Mouse (Mus musculus): ENCODE results near the gene Zfp800. TPM values are rescaled to one million over a fixed set of nuclear protein-coding genes. Genes with fewer than 3 reads are reported as not detected.

Zfp800 gene
- total RNA-seq, 2 experiments from 2014 or later, result 5.7 to 5.9 TPM

- intact Hi-C loops (cut with DNase I), result no loop called here
- no peak for DNase-seq
Observed at GRCm38 (mm10) chr6:28318820-28319573, 78.8 kb downstream of the Zfp800 start.

GRCm38 (mm10) chr6:28315208-28315607 is 82.6 kb downstream of the Zfp800 start:
- intact Hi-C loops (cut with DNase I), result no loop called here
- no peak for DNase-seq

GRCm38 (mm10) chr6:28312067-28312466 is 85.7 kb downstream of the Zfp800 start:
- intact Hi-C loops (cut with DNase I), result no loop called here
- DNase-seq, result no peak

GRCm38 (mm10) chr6:28309692-28310091 is 88.1 kb downstream of the Zfp800 start:
- intact Hi-C loops (cut with DNase I), result no loop called here
- DNase-seq, result no peak

- DNase-seq, result no peak
- intact Hi-C loops (cut with DNase I), result no loop called here
Observed at GRCm38 (mm10) chr6:28308929-28309328, 88.9 kb downstream of the Zfp800 start.

GRCm38 (mm10) chr6:28306702-28307101 is 91.1 kb downstream of the Zfp800 start:
- intact Hi-C loops (cut with DNase I), result no loop called here

GRCm38 (mm10) chr6:28296306-28296705 is 101.5 kb downstream of the Zfp800 start:
- intact Hi-C loops (cut with DNase I), result no loop called here
- DNase-seq, result no peak

More at GRCm38 (mm10) chr6:28306702-28307101, 91.1 kb downstream of the Zfp800 start:
- DNase-seq, result no peak

- DNase-seq, result no peak
- intact Hi-C loops (cut with DNase I), result no loop called here
Observed at GRCm38 (mm10) chr6:28295581-28295980, 102.2 kb downstream of the Zfp800 start.

GRCm38 (mm10) chr6:28292810-28293209 is 105.0 kb downstream of the Zfp800 start:
- intact Hi-C loops (cut with DNase I), result no loop called here
- DNase-seq, result no peak

GRCm38 (mm10) chr6:28279886-28280285 is 117.9 kb downstream of the Zfp800 start:
- intact Hi-C loops (cut with DNase I), result no loop called here

GRCm38 (mm10) chr6:28262198-28262621 is 135.6 kb downstream of the Zfp800 start:
- intact Hi-C loops (cut with DNase I), result loop anchor here (5.0 kb wide), 2 partner anchors 160 to 215 kb away; partner anchors contain the start of genes Arf5 and Snd1

More at GRCm38 (mm10) chr6:28279886-28280285, 117.9 kb downstream of the Zfp800 start:
- no peak for DNase-seq

GRCm38 (mm10) chr6:28261307-28262197 is 136.3 kb downstream of the Zfp800 start:
- peak; percentile 82 to 85 for DNase-seq
- intact Hi-C loops (cut with DNase I), result loop anchor here (2.0 to 5.0 kb wide), 3 partner anchors 49 to 216 kb away; partner anchors contain the start of genes Arf5 and Snd1

More at GRCm38 (mm10) chr6:28262198-28262621, 135.6 kb downstream of the Zfp800 start:
- no peak for DNase-seq

GRCm38 (mm10) chr6:28260425-28261191 is 137.2 kb downstream of the Zfp800 start:
- no peak for DNase-seq
- intact Hi-C loops (cut with DNase I), result loop anchor here (2.0 to 5.0 kb wide), 3 partner anchors 48 to 217 kb away; partner anchors contain the start of genes Arf5 and Snd1

- intact Hi-C loops (cut with DNase I), result loop anchor here (2.0 to 5.0 kb wide), 3 partner anchors 47 to 218 kb away; partner anchors contain the start of genes Arf5 and Snd1
- DNase-seq, result no peak
Observed at GRCm38 (mm10) chr6:28259750-28260149, 138.1 kb downstream of the Zfp800 start.

- intact Hi-C loops (cut with DNase I), result no loop called here
Observed at GRCm38 (mm10) chr6:28258440-28258839, 139.4 kb downstream of the Zfp800 start.

GRCm38 (mm10) chr6:28257772-28258171 is 140.0 kb downstream of the Zfp800 start:
- intact Hi-C loops (cut with DNase I), result no loop called here
- DNase-seq, result no peak

More at GRCm38 (mm10) chr6:28258440-28258839, 139.4 kb downstream of the Zfp800 start:
- DNase-seq, result no peak

- intact Hi-C loops (cut with DNase I), result no loop called here
- DNase-seq, result no peak
Observed at GRCm38 (mm10) chr6:28252790-28253189, 145.0 kb downstream of the Zfp800 start.

- DNase-seq, result no peak
- intact Hi-C loops (cut with DNase I), result no loop called here
Observed at GRCm38 (mm10) chr6:28248211-28248610, 149.6 kb downstream of the Zfp800 start.

- DNase-seq, result no peak
- intact Hi-C loops (cut with DNase I), result no loop called here
Observed at GRCm38 (mm10) chr6:28232618-28233361, 165.0 kb downstream of the Zfp800 start.

All from gastrocnemius, postnatal 36 days (tissue).